Mouse (Mus musculus): Measurements from ENCODE around the gene Ube2v1.

GRCm38 (mm10) chr2:167672212-167672685 lies 40.4 kb upstream of the Ube2v1 start:
- TF ChIP-seq EP300 (IDR thresholded peaks at IDR 0.05; ENCODE audit: low read depth) (no peak), CTCF (IDR thresholded peaks at IDR 0.05; ENCODE audit: low read depth) (no peak)
